Mouse (Mus musculus) kidney, adult 2 months (tissue): Measurements from ENCODE around the gene Deup1.

Experiments used
- CTCF ChIP-seq: fragments of 200-500 bp; conservative IDR thresholded peaks from 2 replicates; pipeline ENCODE4 v1.5.1; 2011; ENCODE audit warnings: low read depth, mild to moderate bottlenecking, control low read depth, low read length, moderate library complexity, mixed read lengths; ENCODE audit not compliant: insufficient read depth, insufficient read length
- POLR2A ChIP-seq: fragments of 200-500 bp; IDR thresholded peaks from one replicate; pipeline ENCODE4 v1.6.1; 2011; ENCODE audit warnings: low read depth, low read length, control low read depth

DNA sequence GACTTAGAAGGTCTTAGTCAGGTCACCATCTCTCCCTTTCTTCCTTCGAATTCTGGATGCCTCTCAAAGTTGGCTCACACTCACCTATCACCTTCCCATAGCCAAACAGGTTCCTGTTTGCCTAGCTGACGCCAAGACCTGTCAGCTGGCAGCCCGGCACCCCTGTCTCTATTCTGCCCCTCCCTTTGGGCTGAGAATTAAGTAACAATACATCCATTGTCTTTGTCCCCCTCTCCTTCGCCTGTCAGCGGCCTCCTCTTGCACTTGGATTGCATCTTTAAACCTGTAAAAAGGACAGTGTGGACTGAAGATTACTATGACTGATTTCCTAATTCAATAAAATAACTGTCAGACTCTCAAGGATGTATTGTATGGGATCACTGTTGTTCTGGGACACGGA, 99.9 kb downstream of the Deup1 start:
- no peak for TF ChIP-seq POLR2A
- TF ChIP-seq CTCF, result no peak
